Mouse (Mus musculus) ES-E14 (cell line): ENCODE data around the gene Daxx. TPM values are rescaled to one million over a fixed set of nuclear protein-coding genes. Genes with fewer than 3 reads are reported as not detected.

Source experiments
- DNase-seq: peaks from one replicate; pipeline ENCODE4 v3.0.0-alpha.2; 2013; ENCODE audit warnings: low read depth, low spot score
- H3K27ac ChIP-seq: 2 replicates; pipeline ENCODE4 v1.5.1; 2012; ENCODE audit warnings: low read depth, mild to moderate bottlenecking, low read length, moderate library complexity, mixed read lengths; ENCODE audit not compliant: poor library complexity, insufficient read depth, severe bottlenecking
- H3K36me3 ChIP-seq: 2 replicates; pipeline ENCODE4 v1.6.1; 2012; ENCODE audit warnings: mild to moderate bottlenecking, low read length, moderate library complexity, mixed read lengths; ENCODE audit not compliant: control insufficient read depth, poor library complexity, insufficient read depth, severe bottlenecking
- H3K4me1 ChIP-seq, 2 experiments: fragments of 150-350 bp in 1 of 2; sonication (generic) in 1 of 2; 2 replicates each; pipeline ENCODE4 v1.6.1; 2012; ENCODE audit warnings: low read length in 2 of 2, mild to moderate bottlenecking in 1 of 2, mixed read lengths in 1 of 2; ENCODE audit not compliant: control insufficient read depth in 2 of 2, insufficient read depth in 2 of 2, poor library complexity in 1 of 2
- H3K4me3 ChIP-seq, 2 experiments: fragments of 150-350 bp in 1 of 2; sonication (generic) in 1 of 2; 2 replicates each; pipeline ENCODE4 v1.5.1; 2012; ENCODE audit warnings: low read length in 2 of 2, low read depth in 1 of 2, mild to moderate bottlenecking in 1 of 2, mixed read lengths in 1 of 2; ENCODE audit not compliant: insufficient read depth in 1 of 2, poor library complexity in 1 of 2, severe bottlenecking in 1 of 2
- H3K9ac ChIP-seq: 2 replicates; pipeline ENCODE4 v1.6.1; 2012; ENCODE audit warnings: low read depth, mild to moderate bottlenecking, low read length, mixed read lengths; ENCODE audit not compliant: poor library complexity, insufficient read depth, severe bottlenecking
- H3K9me3 ChIP-seq: fragments of 150-350 bp; sonication (generic); 2 replicates; pipeline ENCODE4 v1.6.1; 2012; ENCODE audit warnings: low read depth, mild to moderate bottlenecking, low read length; ENCODE audit not compliant: control insufficient read depth, insufficient read depth
- CHD2 ChIP-seq: IDR thresholded peaks from 2 replicates; pipeline ENCODE4 v1.6.1; 2014; ENCODE audit warnings: mild to moderate bottlenecking, low read depth, low read length, inconsistent platforms
- HCFC1 ChIP-seq: IDR thresholded peaks from 2 replicates; pipeline ENCODE4 v1.6.1; 2012; ENCODE audit warnings: low read length, inconsistent platforms, borderline replicate concordance; ENCODE audit not compliant: insufficient read depth
- MAFK ChIP-seq: IDR thresholded peaks from 2 replicates; pipeline ENCODE4 v1.6.1; 2014; ENCODE audit warnings: mild to moderate bottlenecking, low read depth, low read length, inconsistent platforms; ENCODE audit not compliant: insufficient read depth
- ZC3H11A ChIP-seq: IDR thresholded peaks from 2 replicates; pipeline ENCODE4 v1.6.1; 2012; ENCODE audit warnings: low read depth, mild to moderate bottlenecking, inconsistent platforms, low read length, borderline replicate concordance
- ZNF384 ChIP-seq: IDR thresholded peaks from 2 replicates; pipeline ENCODE4 v1.6.1; 2012; ENCODE audit warnings: low read depth, low read length, inconsistent platforms
- in situ Hi-C, 2 experiments: fragments of 600-800 bp; cut with MboI; formaldehyde crosslinking; loops; one replicate each; pipeline ENCODE4 v1.15.1; 2025; ENCODE audit warnings: low sequenced_read_pairs in 2 of 2, inconsistent platforms in 1 of 2; ENCODE audit not compliant: unreplicated experiment in 2 of 2
- total RNA-seq: library from RNA; depleted of rRNA; stranded (reverse); fragments of 300-350 nt; gene quantifications from 2 replicates; pipeline ENCODE4 v1.2.3, GENCODE M21; 2012

Daxx gene
- total RNA-seq, 1 experiment: 73.7 TPM

DNA sequence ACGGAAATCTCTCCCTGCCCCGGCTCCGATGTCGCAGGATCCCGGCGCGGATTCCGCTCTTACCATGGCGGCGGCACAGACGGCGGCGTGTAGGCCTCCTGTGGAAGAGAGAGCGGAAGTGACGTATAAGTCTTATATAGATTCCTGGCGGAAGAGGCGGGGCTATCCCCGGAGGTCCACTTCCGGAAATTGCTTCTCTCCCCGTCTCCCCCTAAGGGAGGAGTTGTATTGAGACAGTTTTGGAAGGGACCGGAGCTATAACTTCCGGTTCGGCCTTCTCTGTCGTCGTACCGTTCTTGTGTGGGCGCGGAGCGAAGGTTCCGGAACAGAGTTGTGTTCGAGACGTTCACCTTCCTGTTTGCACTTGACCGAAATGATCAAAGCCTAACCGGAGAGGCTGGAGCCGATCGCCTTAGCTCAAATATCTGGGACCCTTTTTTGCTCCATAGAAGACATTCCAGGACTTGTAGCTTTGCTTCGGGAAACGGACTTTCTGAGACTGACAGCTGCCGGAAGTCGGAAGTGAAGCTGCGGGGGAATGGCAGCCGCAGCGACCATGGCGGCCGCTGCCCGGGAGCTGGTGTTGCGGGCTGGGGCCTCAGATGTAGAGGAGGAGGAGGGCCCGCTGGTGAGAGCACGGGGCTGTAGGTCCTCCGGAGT lies 46.5 kb downstream of the Daxx start, which contains the start of the genes Vps52 and Rps18:
Gene Vps52 (plus strand): TSS at position 258 of the 660 bp plus-strand sequence.
Gene Rps18 (minus strand): TSS at position 447 of the 660 bp plus-strand sequence.
- Histone ChIP-seq H3K36me3 (peaks cover 42% of the 10 kb centered on the region), H3K4me1 (peaks cover 0 to 1% of the 10 kb centered on the region in 2 experiments; a peak in 1 of 4 replicates)

DNA sequence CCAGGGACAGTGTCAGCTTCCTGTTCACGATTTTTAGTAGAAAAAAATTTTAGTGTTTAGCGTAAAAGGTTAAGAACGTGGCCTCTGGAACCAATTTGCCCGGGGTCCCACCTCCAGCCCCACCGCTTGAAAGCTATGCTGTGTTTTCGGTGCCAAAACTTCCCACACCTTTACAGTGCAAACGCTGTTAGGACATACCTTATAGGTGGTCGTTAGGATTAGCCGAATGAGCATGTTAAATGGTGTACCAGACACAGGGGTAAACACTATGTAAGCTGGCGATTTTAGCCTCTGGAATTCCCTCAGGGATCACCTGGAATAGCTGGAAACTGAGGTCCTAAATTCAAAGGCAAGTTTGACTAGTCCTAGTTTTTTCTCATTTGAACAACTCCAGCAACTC lies 47.1 kb downstream of the Daxx start:
- peaks cover 0 to 1% of the 10 kb centered on the region in 2 experiments; a peak in 1 of 4 replicates for H3K4me1 ChIP-seq
- in situ Hi-C loops: no loop called here
- no peak for DNase-seq
- peak overlapping the region; percentile 95 for H3K9ac ChIP-seq
- no peak for TF ChIP-seq MAFK
- no peak for TF ChIP-seq ZC3H11A
- TF ChIP-seq CHD2: no peak
- TF ChIP-seq ZNF384: no peak
- no peak for TF ChIP-seq HCFC1
- H3K4me3 ChIP-seq: peak overlapping the region; percentile 90 to 91
- H3K27ac ChIP-seq: no peak overlapping the region
- peaks cover 47% of the 10 kb centered on the region for H3K36me3 ChIP-seq
- H3K9me3 ChIP-seq: no peaks in the 10 kb centered on the region

More for the DNA sequence above, 46.5 kb downstream of the Daxx start, which contains the start of the genes Vps52 and Rps18:
- in situ Hi-C loops: no loop called here
- Histone ChIP-seq H3K27ac (peak within 1 kb of the TSS; percentile 91), H3K4me3 (peak within 1 kb of the TSS; percentile 90 to 96), H3K9me3 (no peaks in the 10 kb centered on the region), H3K9ac (peak within 1 kb of the TSS; percentile 98)
- TF ChIP-seq ZC3H11A (no peak), HCFC1 (peak; percentile 90), CHD2 (peak; percentile 50; the same call in 1 of the 2 replicates)
- DNase-seq: peak; percentile 96

GRCm38 (mm10) chr17:33957493-33957892 lies 48.3 kb downstream of the Daxx start:
- H3K9ac ChIP-seq: no peak overlapping the region
- in situ Hi-C loops: no loop called here
- H3K4me3 ChIP-seq: no peak overlapping the region
- H3K9me3 ChIP-seq: no peaks in the 10 kb centered on the region
- H3K27ac ChIP-seq: no peak overlapping the region
- DNase-seq: no peak
- TF ChIP-seq HCFC1: no peak
- TF ChIP-seq ZNF384: no peak
- H3K36me3 ChIP-seq: peaks cover 49% of the 10 kb centered on the region
- peaks cover 0 to 1% of the 10 kb centered on the region in 2 experiments; a peak in 1 of 4 replicates for H3K4me1 ChIP-seq

DNA sequence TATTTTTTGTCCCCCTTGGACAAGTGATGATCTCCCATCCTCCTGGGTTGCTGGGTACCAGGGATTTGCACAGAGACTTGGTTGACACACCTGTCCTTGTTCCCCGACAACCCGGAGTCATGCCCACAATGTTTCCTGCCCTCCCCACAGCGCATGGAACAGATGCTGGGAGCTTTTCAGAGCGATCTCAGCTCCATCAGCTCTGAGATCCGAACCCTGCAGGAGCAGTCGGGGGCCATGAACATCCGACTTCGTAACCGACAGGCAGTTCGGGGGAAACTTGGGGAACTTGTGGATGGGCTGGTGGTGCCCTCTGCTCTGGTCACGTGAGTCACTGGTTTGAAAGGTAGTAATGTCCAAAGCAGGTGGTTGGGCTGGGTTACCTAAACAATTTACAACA lies 49.2 kb downstream of the Daxx start:
- peaks cover 46% of the 10 kb centered on the region for H3K36me3 ChIP-seq
- no peak overlapping the region for H3K4me3 ChIP-seq
- no peak for TF ChIP-seq ZC3H11A
- TF ChIP-seq CHD2: no peak
- TF ChIP-seq MAFK: no peak
- TF ChIP-seq ZNF384: no peak
- H3K9ac ChIP-seq: no peak overlapping the region
- no peaks in the 10 kb centered on the region for H3K9me3 ChIP-seq
- DNase-seq: no peak
- H3K27ac ChIP-seq: no peak overlapping the region
- in situ Hi-C loops: no loop called here
- H3K4me1 ChIP-seq: peaks cover 0 to 1% of the 10 kb centered on the region in 2 experiments; a peak in 1 of 4 replicates

DNA sequence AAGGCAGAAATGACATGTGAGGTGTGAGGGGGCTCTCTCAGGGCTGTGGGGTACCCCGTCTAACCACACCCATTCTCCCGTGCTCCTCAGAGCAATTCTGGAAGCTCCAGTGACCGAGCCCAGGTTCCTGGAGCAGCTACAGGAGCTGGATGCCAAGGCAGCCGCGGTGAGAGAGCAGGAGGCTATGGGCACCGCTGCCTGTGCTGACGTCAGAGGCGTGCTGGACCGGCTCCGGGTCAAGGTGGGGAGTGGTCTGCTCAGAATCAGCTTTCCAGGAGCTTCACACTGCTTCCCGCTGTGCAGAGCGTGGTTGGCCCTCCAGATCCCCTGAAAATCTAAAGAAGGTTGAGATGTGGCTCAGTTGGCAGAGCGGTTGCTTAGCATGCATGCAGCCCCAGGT lies 49.9 kb downstream of the Daxx start:
- Histone ChIP-seq H3K36me3 (peaks cover 40% of the 10 kb centered on the region), H3K9me3 (no peaks in the 10 kb centered on the region), H3K4me3 (no peak overlapping the region), H3K9ac (no peak overlapping the region), H3K4me1 (peaks cover 0 to under 1% of the 10 kb centered on the region in 2 experiments; a peak in 1 of 4 replicates), H3K27ac (no peak overlapping the region)
- TF ChIP-seq MAFK: no peak
- TF ChIP-seq CHD2: no peak
- no peak for TF ChIP-seq ZNF384
- TF ChIP-seq ZC3H11A: no peak
- no peak for TF ChIP-seq HCFC1
- no peak for DNase-seq
- in situ Hi-C loops: no loop called here
